Mouse (Mus musculus) heart, adult 8-10 months (tissue): Measurements from ENCODE around the gene Sox5. TPM values are rescaled to one million over a fixed set of nuclear protein-coding genes. Genes with fewer than 3 reads are reported as not detected.

Experiments used
- DNase-seq: peaks from one replicate; pipeline ENCODE4 v3.0.0; 2022; ENCODE audit warnings: low spot score
- total RNA-seq, 4 experiments: library from RNA; stranded (reverse); gene quantifications; 2 replicates each; pipeline ENCODE4 v1.2.4; 2022

The Sox5 gene
- total RNA-seq, 4 experiments from 2014 or later: 1.1 to 3.1 (median 2.2) TPM

GRCm38 (mm10) chr6:144584074-144584840 is 197.5 kb downstream of the Sox5 start:
- DNase-seq: no peak

- DNase-seq: no peak
Observed at GRCm38 (mm10) chr6:144579301-144579700, 202.5 kb downstream of the Sox5 start.

DNA sequence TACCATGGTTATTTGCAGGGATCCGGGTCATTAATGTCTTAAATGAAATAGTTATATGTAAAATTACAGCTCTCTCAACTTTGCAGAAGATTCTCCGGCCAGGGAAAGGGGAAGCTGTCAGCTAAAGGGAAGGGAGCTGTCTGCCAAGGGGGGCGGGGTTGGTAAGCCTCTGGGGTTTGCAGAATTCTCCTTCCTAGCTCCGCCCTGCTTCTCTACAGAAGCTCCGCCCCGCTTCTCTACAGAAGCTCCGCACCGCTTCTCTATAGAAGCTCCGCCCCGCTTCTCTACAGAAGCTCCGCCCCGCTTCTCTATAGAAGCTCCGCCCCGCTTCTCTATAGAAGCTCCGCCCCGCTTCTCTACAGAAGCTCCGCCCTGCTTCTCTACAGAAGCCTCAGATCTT is 210.9 kb downstream of the Sox5 start:
- no peak for DNase-seq

DNA sequence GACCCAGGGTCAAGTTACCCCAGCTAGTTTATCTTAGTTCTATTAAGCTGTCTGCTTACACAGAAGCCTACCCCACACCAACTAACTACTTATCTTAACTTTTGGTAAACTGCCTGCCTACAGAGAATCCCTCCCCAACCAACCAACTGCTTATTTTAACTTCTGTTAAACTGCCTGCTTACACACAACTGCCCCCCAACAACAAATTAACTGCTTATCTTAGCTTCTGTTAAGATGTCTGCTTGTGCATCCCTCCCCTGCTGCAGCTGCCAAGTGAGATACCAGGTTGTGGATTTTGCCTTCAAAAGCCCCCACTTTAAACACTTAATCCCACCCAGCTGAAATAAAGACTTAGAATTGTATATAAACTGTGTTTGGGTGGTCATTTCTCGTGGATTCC is 215.9 kb downstream of the Sox5 start:
- no peak for DNase-seq

DNA sequence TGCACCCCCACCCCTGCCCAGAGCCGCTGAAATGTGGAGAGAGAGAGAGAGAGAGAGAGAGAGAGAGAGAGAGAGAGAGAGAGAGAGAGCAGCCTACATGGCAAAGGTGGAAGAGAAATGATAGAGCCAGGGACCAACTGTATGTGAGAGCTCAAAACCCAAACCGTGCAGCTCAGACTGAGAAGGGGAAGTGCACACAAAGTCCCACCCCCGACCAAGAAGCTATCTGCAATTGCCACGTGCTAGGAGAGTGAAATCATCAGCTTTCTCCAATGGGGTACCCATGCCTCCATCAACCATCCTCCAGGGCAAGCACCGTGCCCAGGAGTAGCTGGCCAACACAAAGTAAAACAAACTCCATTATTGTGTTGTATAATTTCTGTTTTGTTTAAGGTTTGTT is 220.1 kb downstream of the Sox5 start:
- no peak for DNase-seq

DNA sequence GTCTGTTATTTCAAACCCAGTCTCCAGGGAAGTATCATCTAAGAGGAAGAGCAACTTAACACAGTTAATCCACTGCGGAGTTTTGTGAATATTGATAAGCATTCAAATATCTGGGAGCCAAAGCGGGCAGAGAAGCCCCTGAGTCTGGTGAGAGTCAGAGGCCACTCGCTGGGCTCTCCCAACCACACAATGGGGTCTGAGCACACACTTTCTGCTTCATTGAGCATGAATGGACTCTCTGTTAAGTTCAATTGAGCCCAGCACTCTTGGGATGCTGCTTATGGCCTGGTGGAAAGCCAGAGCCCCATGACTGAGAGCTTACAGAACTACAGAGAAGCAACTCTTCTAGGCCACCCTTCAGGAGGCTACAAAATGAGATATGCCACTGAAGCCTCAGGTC is 221.6 kb downstream of the Sox5 start:
- DNase-seq: no peak

DNA sequence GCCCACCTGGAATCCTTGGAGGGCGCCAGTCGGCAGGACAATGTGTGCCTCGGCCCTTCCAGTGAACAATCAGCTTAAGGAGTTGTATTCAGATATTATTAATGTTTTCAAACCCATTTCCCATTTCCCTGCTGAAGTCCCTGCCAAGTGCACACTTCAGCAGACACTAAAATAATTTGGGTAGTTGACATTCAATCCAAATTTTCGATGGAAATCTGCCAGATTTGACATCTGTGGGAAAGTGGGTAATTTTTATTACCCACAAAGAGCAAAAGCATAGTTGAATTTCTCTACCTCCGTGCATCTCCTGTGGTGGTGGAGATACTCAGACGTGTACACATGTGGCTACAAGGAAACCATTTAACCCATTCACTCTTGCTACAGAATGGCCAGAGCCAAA is 228.3 kb downstream of the Sox5 start:
- DNase-seq: no peak

- no peak for DNase-seq
Observed at GRCm38 (mm10) chr6:144548991-144549390, 232.8 kb downstream of the Sox5 start.

DNA sequence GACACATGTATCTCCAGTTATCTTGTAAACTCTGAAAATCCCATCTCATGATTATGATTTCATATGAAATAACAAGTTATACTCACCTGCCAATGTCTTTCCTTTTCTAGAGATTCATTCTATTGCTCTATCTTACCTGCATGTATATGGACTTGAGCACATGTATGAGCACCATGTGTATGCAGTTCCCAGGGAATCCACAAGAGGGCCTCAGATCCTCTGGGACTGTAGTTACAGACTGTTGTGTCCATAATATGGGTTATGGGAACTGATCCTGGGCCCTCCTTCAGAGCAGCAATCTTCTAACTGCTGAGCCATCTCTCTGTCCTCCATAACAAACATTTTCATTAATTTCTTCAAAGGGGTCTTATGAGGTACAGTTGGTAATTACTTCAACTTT is 234.6 kb downstream of the Sox5 start:
- DNase-seq: no peak

DNA sequence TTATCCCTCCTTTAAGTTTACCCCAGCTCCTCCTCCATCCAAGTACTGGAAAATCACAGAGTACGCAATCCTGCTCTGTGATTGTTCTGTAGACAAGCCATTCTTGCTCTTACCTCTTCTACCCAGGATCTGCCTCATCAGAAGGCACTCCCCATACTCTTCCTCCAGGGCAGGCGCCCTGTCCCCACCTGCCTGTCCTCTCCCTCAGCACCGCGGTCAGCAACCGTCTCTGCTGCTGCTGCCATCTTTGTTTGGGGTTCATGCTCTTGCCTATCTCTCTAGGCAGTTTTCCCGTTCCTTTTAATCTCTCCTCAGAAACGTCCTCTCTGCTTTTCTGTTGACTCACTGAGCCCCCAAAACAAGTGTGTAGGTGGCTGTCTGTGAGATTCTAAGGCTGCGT is 236.2 kb downstream of the Sox5 start:
- DNase-seq: no peak

GRCm38 (mm10) chr6:144541316-144541715 is 240.5 kb downstream of the Sox5 start:
- no peak for DNase-seq

DNA sequence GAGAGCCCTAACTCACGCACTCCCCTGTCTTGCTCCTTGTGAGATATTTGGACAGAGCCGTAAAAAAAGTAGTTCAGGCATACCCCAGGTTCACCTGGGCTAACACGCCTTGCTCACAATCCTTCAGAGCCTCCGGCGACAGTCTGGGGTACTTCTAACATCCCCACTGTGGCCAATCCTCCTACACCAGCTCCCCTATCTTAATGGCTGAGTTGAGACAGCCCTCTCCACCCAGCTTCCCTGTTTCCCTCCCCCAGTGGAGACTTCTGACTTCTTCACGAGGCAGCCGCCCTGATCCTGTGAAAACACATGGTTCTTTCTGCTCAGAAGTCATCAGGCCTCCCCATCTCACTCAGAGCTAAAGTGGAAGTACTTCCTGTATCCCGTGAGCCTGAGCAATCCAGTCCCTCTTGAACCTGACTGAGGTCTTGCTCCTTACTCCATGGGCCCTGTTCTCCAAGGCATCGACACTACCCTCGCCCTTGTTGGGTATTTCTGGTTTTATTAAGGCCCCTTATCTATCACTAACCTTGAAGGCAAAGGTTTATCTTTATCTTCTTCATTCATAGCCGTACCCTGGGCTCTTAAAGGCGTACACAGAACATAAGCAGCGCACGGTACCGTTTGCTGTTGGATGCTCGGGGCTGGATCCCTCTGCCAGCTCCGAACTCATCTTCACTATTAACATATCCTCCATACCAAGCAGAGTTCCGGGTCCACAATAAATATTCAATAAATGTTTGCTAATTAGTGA is 242.2 kb downstream of the Sox5 start:
- DNase-seq: no peak

DNA sequence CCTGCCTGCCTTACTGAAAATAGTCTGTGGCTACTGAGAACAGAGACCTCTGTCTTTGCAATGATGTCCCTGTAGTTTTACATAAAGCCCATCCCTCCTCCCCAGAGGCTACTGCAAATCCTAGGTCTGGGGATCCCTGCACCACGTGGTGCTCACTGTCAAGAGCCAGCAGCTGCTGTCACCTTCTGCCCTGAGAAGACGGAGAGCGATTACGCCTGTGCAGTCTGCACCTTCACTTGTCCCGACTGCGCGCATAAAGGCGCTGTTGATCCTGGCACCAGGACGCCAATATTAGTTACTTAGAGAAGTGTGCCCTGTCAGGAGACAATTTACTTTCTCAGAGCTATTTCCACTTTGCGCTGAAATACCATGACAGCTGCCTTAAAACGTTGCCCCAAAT is 258.3 kb downstream of the Sox5 start:
- no peak for DNase-seq

DNA sequence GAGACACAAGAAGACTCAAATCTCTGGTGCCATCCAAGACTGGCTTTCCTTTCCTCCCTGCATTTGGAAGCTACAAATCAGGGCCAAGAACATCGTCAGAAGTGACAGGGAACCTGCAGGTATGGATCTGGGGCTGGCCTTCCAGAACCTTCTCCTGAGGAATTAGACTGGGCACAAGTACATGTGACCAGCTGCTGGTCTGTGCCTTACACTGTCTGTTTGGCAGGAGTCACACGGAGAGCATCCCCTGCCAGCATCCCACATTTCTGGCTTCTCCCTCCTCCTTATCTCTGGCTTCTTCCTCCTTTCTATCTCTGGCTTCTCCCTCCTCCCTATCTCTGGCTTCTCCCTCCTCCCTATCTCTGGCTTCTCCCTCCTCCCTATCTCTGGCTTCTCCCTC is 263.0 kb downstream of the Sox5 start:
- no peak for DNase-seq

DNA sequence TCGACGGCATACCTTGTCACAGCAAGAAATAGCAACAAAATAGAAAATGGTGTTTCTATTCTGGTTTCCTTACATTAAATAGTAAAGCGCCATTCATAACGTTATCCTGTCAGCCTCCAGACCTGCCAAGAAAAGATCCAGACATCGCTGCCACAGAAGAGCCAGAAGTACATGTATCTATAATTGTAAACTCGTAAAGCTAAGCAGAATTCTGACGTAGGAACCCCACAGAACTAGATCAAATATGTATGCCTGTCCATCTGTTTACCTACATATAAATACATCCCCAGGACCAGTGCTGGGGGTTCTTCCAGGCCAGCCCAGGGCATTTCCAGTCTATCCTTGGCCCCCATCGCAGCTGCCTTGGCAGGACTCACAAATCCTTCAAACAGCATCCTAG is 265.9 kb downstream of the Sox5 start:
- DNase-seq: no peak

DNA sequence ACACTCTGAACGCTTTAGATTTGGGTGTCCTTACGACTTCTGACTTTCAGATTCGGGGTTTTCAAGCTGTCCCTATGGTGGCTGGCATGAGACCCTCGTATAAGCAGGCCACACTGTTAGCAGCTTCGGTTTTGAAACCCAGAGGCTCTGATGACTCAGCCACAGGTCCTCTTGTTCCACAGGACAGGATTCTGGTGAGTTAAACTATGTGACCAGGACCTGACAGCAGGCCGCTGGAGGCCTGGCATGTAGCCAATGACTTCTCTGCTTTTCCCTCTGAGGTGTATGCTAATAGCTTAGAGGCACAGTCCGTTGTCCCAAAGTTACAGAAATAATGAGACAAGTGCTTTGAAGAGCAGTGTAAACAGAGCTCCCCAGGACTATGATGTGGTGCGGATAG is 268.0 kb downstream of the Sox5 start:
- DNase-seq: peak; percentile 9

GRCm38 (mm10) chr6:144511925-144512324 is 269.9 kb downstream of the Sox5 start:
- no peak for DNase-seq

DNA sequence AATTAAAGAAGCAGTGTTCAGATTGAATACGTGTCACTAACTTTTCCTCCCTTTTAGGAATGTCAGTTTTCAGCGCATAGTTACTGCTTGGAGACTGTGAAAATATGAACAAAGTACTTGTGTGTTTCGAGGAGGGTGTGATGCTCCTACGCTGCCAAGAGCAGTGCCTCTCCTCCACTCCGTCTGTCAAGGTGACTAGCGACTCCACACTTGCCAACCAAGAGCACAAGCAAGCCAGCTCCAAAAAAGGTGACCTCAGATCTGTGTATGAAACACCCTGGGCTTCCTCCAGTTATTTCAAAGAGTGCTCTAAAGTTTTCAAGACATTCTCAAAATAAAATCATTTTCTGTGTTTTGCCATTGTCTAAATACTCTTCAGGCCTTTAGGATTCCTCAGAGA is 271.6 kb downstream of the Sox5 start:
- DNase-seq: no peak

DNA sequence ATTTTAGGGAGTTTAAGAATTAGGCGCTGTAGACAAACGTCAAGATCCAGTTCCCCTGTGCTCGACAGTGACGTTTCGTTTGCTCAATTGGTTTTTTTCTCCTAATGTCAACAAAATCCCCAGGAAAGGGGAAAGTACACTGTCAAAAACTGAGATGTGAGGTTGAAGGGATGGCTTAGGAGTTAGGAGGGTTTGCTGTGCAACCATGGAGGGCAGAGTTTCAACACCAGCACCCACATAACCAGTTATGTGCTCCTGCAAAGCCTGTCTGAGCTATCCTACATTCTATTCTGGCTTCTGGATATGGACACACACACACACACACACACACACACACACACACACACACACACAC is 277.6 kb downstream of the Sox5 start:
- no peak for DNase-seq

GRCm38 (mm10) chr6:144503399-144504196 is 278.2 kb downstream of the Sox5 start:
- DNase-seq: no peak

DNA sequence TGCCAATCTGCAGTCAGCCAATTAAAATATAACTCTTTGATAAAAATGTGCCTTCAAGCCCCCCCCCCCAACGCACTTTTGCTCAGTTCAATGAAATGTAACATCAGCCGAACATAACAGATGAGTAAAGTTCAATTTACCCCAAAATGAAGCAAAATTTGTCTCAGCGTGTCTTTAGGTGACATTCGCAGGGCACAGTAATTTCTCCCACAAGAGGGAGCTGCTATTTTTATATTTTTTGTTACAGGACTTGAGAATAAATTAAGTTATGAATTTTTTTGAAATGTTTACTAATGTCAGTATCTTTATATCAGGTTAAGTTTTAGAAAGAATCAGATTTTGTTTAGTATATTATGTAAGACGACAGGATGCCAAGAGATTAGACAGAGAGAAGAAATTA is 280.3 kb downstream of the Sox5 start:
- no peak for DNase-seq

DNA sequence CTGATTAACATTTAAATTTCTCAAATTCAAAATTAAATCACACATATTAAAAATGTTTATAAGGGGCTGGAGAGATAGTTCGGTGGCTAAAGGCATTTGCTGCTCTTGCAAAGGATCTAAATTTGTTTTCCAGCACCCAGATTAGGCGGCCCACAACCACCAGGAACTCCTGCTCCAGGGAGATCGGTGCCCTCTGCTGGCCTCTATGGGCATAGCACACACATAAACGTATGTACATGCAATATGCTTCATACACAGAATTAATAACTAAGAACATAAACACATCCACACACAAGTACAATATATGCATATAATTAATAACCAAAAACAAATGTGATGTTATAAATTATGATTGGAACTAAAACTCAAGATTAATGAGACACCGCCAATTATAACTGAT is 283.6 kb downstream of the Sox5 start:
- DNase-seq: no peak
